Mouse (Mus musculus) small intestine, adult 2 months (tissue): Measurements from ENCODE around the gene AA467197.

ENCODE experiments used
- CTCF ChIP-seq: fragments of 200-500 bp; IDR thresholded peaks from 2 replicates; pipeline ENCODE4 v1.5.1; 2012; ENCODE audit warnings: low read depth, mild to moderate bottlenecking, control low read depth, inconsistent platforms, low read length, moderate library complexity, mixed read lengths; ENCODE audit not compliant: insufficient replicate concordance, insufficient read length; ENCODE audit errors: extremely low read depth
- POLR2A ChIP-seq: fragments of 200-500 bp; IDR thresholded peaks from 2 replicates; pipeline ENCODE4 v1.6.1; 2012; ENCODE audit warnings: low read depth, mild to moderate bottlenecking, control low read depth, inconsistent platforms, low read length, moderate library complexity

GRCm38 (mm10) chr2:122636686-122637085 is at the start of gene AA467197:
- TF ChIP-seq CTCF = no peak
- no peak for TF ChIP-seq POLR2A
